Mouse (Mus musculus) intestine, embryonic 14.5 days (tissue): ENCODE data around the gene Lsr. TPM values are rescaled to one million over a fixed set of nuclear protein-coding genes. Genes with fewer than 3 reads are reported as not detected.
A peak's percentile ranks its signal among the peaks of the same experiment; 100 is the strongest.

ENCODE experiments used
- ATAC-seq: fragments of 200-750 bp; cut with Nextera tagmentation; replicated peaks from 2 replicates; pipeline ENCODE4 v1.8.0; 2017; ENCODE audit warnings: low read depth, moderate number of reproducible peaks, moderate TSS enrichment, moderate library complexity; ENCODE audit not compliant: low FRiP score, low TSS enrichment
- DNase-seq: peaks from one replicate; pipeline ENCODE4 v3.0.0-alpha.2; 2018; ENCODE audit warnings: low spot score
- H3K27ac ChIP-seq: fragments of 300-500 bp; sonication (generic); 2 replicates; pipeline ENCODE4 v1.5.1; 2014; ENCODE audit warnings: low read depth, mild to moderate bottlenecking, control low read depth
- H3K27me3 ChIP-seq: fragments of 300-500 bp; sonication (generic); replicated peaks from 2 replicates; pipeline ENCODE4 v1.6.1; 2014; ENCODE audit warnings: low read length, control low read depth; ENCODE audit not compliant: control insufficient read depth, insufficient read depth
- H3K36me3 ChIP-seq: fragments of 300-500 bp; sonication (generic); 2 replicates; pipeline ENCODE4 v1.6.1; 2014; ENCODE audit warnings: low read length, control low read depth; ENCODE audit not compliant: control insufficient read depth, insufficient read depth
- H3K4me1 ChIP-seq: fragments of 300-500 bp; sonication (generic); replicated peaks from 2 replicates; pipeline ENCODE4 v1.6.1; 2014; ENCODE audit warnings: low read length, control low read depth, mixed read lengths; ENCODE audit not compliant: control insufficient read depth, insufficient read depth
- H3K4me2 ChIP-seq: fragments of 300-500 bp; sonication (generic); 2 replicates; pipeline ENCODE4 v1.6.1; 2014; ENCODE audit warnings: low read length
- H3K4me3 ChIP-seq: fragments of 300-500 bp; sonication (generic); 2 replicates; pipeline ENCODE4 v1.5.1; 2014; ENCODE audit warnings: low read depth, low read length, control low read depth, mixed read lengths
- H3K9ac ChIP-seq: fragments of 300-500 bp; sonication (generic); 2 replicates; pipeline ENCODE4 v1.6.1; 2014; ENCODE audit warnings: mild to moderate bottlenecking, low read length
- H3K9me3 ChIP-seq: fragments of 300-500 bp; sonication (generic); 2 replicates; pipeline ENCODE4 v1.6.1; 2016; ENCODE audit warnings: low read length, control low read depth; ENCODE audit not compliant: control insufficient read depth
- WGBS: fragments of 180-500 bp; shearing (Covaris S2); extraction: QIAGEN DNeasy Blood & Tissue Kit; methylation state at CpG from one replicate; pipeline ENCODE4 v1.1.7; 2014; 5-methylcytosine and 5-hydroxymethylcytosine counted together
- polyA plus RNA-seq: library from polyadenylated mRNA; unstranded; fragments of >200 nt; fragmentation: Nextera tagmentation; extraction: Ambion mirVana; gene quantifications from 2 replicates; pipeline ENCODE4 v1.2.1, GENCODE M21; 2014

The Lsr gene
- polyA plus RNA-seq, 1 experiment from 2014 or later, result 135 TPM

GRCm38 (mm10) chr7:30958109-30958865, 15.0 kb downstream of the Lsr start:
- Histone ChIP-seq H3K4me3 (peak overlapping the region; percentile 72), H3K4me2 (peak overlapping the region; percentile 66), H3K27ac (peak overlapping the region; percentile 93), H3K4me1 (peaks cover 16% of the 10 kb centered on the region), H3K36me3 (peaks cover 47% of the 10 kb centered on the region), H3K27me3 (no peaks in the 10 kb centered on the region), H3K9me3 (no peaks in the 10 kb centered on the region), H3K9ac (peak overlapping the region; percentile 94)
- DNase-seq, result peak; percentile 56
- ATAC-seq, result no peak
- WGBS, result 71% methylated on average over 28 of the region's 28 CpGs

GRCm38 (mm10) chr7:30957367-30957783, 15.9 kb downstream of the Lsr start:
- ATAC-seq (peak; percentile 65), DNase-seq (peak; percentile 97)
- Histone ChIP-seq H3K27me3 (no peaks in the 10 kb centered on the region), H3K9me3 (no peaks in the 10 kb centered on the region), H3K4me1 (peaks cover 16% of the 10 kb centered on the region), H3K9ac (peak overlapping the region; percentile 94), H3K4me2 (peak overlapping the region; percentile 66), H3K36me3 (peaks cover 56% of the 10 kb centered on the region), H3K27ac (peak overlapping the region; percentile 93), H3K4me3 (peak overlapping the region; percentile 72)
- under 1% methylated on average over 43 of the region's 43 CpGs for WGBS

- peak within 1 kb of the TSS; percentile 72 for H3K4me3 ChIP-seq
- 0% methylated on average over 31 of the region's 82 CpGs for WGBS
- peaks cover 61% of the 10 kb centered on the region for H3K36me3 ChIP-seq
- peak within 1 kb of the TSS; percentile 70 for H3K4me2 ChIP-seq
- no peaks in the 10 kb centered on the region for H3K9me3 ChIP-seq
- H3K4me1 ChIP-seq, result peaks cover 16% of the 10 kb centered on the region
- ATAC-seq, result peak; percentile 50
- peak within 1 kb of the TSS; percentile 93 for H3K27ac ChIP-seq
- no peaks in the 10 kb centered on the region for H3K27me3 ChIP-seq
- DNase-seq, result peak; percentile 86
- H3K9ac ChIP-seq, result peak within 1 kb of the TSS; percentile 94
These were observed 16.4 kb downstream of the Lsr start, which contains the start of gene Usf2 for GRCm38 (mm10) chr7:30956756-30957366. Gene Usf2, minus strand, starts transcription at chr7:30956803.

GRCm38 (mm10) chr7:30956357-30956751, 16.9 kb downstream of the Lsr start:
- ATAC-seq (peak; percentile 45), DNase-seq (peak; percentile 79)
- 1% methylated on average over 38 of the region's 49 CpGs for WGBS
- H3K36me3 ChIP-seq, result peaks cover 60% of the 10 kb centered on the region
- no peaks in the 10 kb centered on the region for H3K27me3 ChIP-seq
- H3K4me2 ChIP-seq, result peak overlapping the region; percentile 70
- peak overlapping the region; percentile 94 for H3K9ac ChIP-seq
- peaks cover 16% of the 10 kb centered on the region for H3K4me1 ChIP-seq
- no peaks in the 10 kb centered on the region for H3K9me3 ChIP-seq
- H3K27ac ChIP-seq, result peak overlapping the region; percentile 93
- peak overlapping the region; percentile 72 for H3K4me3 ChIP-seq

- peak; percentile 82 for ATAC-seq
- WGBS, result 1% methylated on average over 56 of the region's 64 CpGs
- H3K36me3 ChIP-seq, result peaks cover 61% of the 10 kb centered on the region
These were observed 17.5 kb downstream of the Lsr start for GRCm38 (mm10) chr7:30955584-30956356.

GRCm38 (mm10) chr7:30954971-30955520, 18.2 kb downstream of the Lsr start:
- H3K36me3 ChIP-seq, result peaks cover 63% of the 10 kb centered on the region
- H3K27me3 ChIP-seq, result no peaks in the 10 kb centered on the region
- H3K4me1 ChIP-seq, result peaks cover 16% of the 10 kb centered on the region
- peak overlapping the region; percentile 10; the same call in 1 of the 2 replicates for H3K9ac ChIP-seq
- H3K27ac ChIP-seq, result no peak overlapping the region
- ATAC-seq (no peak), DNase-seq (no peak)
- peak overlapping the region; percentile 70 for H3K4me2 ChIP-seq
- 83% methylated on average over 12 of the region's 12 CpGs for WGBS
- H3K4me3 ChIP-seq, result peak overlapping the region; percentile 72; the same call in 1 of the 2 replicates
- H3K9me3 ChIP-seq, result no peaks in the 10 kb centered on the region

More at GRCm38 (mm10) chr7:30955584-30956356, 17.5 kb downstream of the Lsr start:
- H3K9ac ChIP-seq, result peak overlapping the region; percentile 94
- peak overlapping the region; percentile 72 for H3K4me3 ChIP-seq
- no peaks in the 10 kb centered on the region for H3K27me3 ChIP-seq
- H3K4me2 ChIP-seq, result peak overlapping the region; percentile 70
- no peaks in the 10 kb centered on the region for H3K9me3 ChIP-seq
- H3K4me1 ChIP-seq, result peaks cover 16% of the 10 kb centered on the region
- DNase-seq, result peak; percentile 97
- peak overlapping the region; percentile 93 for H3K27ac ChIP-seq

- ATAC-seq (no peak), DNase-seq (no peak)
- no peak overlapping the region for H3K4me2 ChIP-seq
- 83% methylated on average over 3 of the region's 3 CpGs for WGBS
- H3K27me3 ChIP-seq, result no peaks in the 10 kb centered on the region
- H3K9me3 ChIP-seq, result no peaks in the 10 kb centered on the region
- H3K36me3 ChIP-seq, result peaks cover 73% of the 10 kb centered on the region
- H3K4me3 ChIP-seq, result no peak overlapping the region
- no peak overlapping the region for H3K27ac ChIP-seq
- no peak overlapping the region for H3K9ac ChIP-seq
- H3K4me1 ChIP-seq, result peaks cover 16% of the 10 kb centered on the region
These were observed 19.2 kb downstream of the Lsr start for GRCm38 (mm10) chr7:30954036-30954435.

GRCm38 (mm10) chr7:30953459-30953858, 19.8 kb downstream of the Lsr start:
- Histone ChIP-seq H3K9me3 (no peaks in the 10 kb centered on the region), H3K4me2 (no peak overlapping the region), H3K27me3 (no peaks in the 10 kb centered on the region), H3K4me1 (peaks cover 14% of the 10 kb centered on the region), H3K27ac (no peak overlapping the region), H3K36me3 (peaks cover 71% of the 10 kb centered on the region), H3K4me3 (no peak overlapping the region), H3K9ac (no peak overlapping the region)
- 93% methylated on average over 6 of the region's 6 CpGs for WGBS
- DNase-seq (no peak), ATAC-seq (no peak)
